Mouse (Mus musculus): ENCODE measurements around the gene Gm20388.

The Gm20388 gene

GRCm38 (mm10) chr8:119955333-119955732 is 44.7 kb downstream of the Gm20388 start:
- in situ Hi-C loops (cut with MboI), result no loop called here

- in situ Hi-C loops (cut with MboI), result no loop called here
Measured at GRCm38 (mm10) chr8:119958076-119958475, 47.4 kb downstream of the Gm20388 start.

- in situ Hi-C loops (cut with MboI), result no loop called here
Measured at GRCm38 (mm10) chr8:119960531-119961104, 50.0 kb downstream of the Gm20388 start.

GRCm38 (mm10) chr8:119964859-119965258 is 54.2 kb downstream of the Gm20388 start:
- in situ Hi-C loops (cut with MboI), result no loop called here

GRCm38 (mm10) chr8:119967435-119967834 is 56.8 kb downstream of the Gm20388 start:
- in situ Hi-C loops (cut with MboI), result no loop called here

GRCm38 (mm10) chr8:119970169-119970568 is 59.5 kb downstream of the Gm20388 start:
- in situ Hi-C loops (cut with MboI), result no loop called here

GRCm38 (mm10) chr8:119972558-119972957 is 61.9 kb downstream of the Gm20388 start:
- in situ Hi-C loops (cut with MboI), result no loop called here

GRCm38 (mm10) chr8:119978770-119979381 is 68.2 kb downstream of the Gm20388 start:
- in situ Hi-C loops (cut with MboI), result no loop called here

GRCm38 (mm10) chr8:119981253-119981652 is 70.6 kb downstream of the Gm20388 start:
- in situ Hi-C loops (cut with MboI), result no loop called here

- in situ Hi-C loops (cut with MboI), result no loop called here
Measured at GRCm38 (mm10) chr8:119984085-119984484, 73.4 kb downstream of the Gm20388 start.

GRCm38 (mm10) chr8:119986174-119986573 is 75.5 kb downstream of the Gm20388 start:
- in situ Hi-C loops (cut with MboI), result no loop called here

- in situ Hi-C loops (cut with MboI), result no loop called here
Measured at GRCm38 (mm10) chr8:119988087-119988486, 77.4 kb downstream of the Gm20388 start.

GRCm38 (mm10) chr8:119992249-119992648 is 81.6 kb downstream of the Gm20388 start, which contains the start of gene Crispld2:
Gene Crispld2 (plus strand): TSS chr8:119992438.
- in situ Hi-C loops (cut with MboI), result no loop called here

GRCm38 (mm10) chr8:119994114-119994513 is 83.5 kb downstream of the Gm20388 start:
- in situ Hi-C loops (cut with MboI), result no loop called here

- in situ Hi-C loops (cut with MboI), result no loop called here
Measured at GRCm38 (mm10) chr8:119994556-119994955, 83.9 kb downstream of the Gm20388 start.

GRCm38 (mm10) chr8:119997266-119997665 is 86.6 kb downstream of the Gm20388 start:
- in situ Hi-C loops (cut with MboI), result no loop called here

GRCm38 (mm10) chr8:120000461-120000860 is 89.8 kb downstream of the Gm20388 start:
- in situ Hi-C loops (cut with MboI), result no loop called here

- in situ Hi-C loops (cut with MboI), result no loop called here
Measured at GRCm38 (mm10) chr8:120001712-120002111, 91.1 kb downstream of the Gm20388 start.

- in situ Hi-C loops (cut with MboI), result no loop called here
Measured at GRCm38 (mm10) chr8:120002348-120002747, 91.7 kb downstream of the Gm20388 start.

GRCm38 (mm10) chr8:120004154-120004702 is 93.6 kb downstream of the Gm20388 start:
- in situ Hi-C loops (cut with MboI), result no loop called here

GRCm38 (mm10) chr8:120004705-120005381 is 94.2 kb downstream of the Gm20388 start:
- in situ Hi-C loops (cut with MboI), result no loop called here

- in situ Hi-C loops (cut with MboI), result no loop called here
Measured at GRCm38 (mm10) chr8:120006645-120007160, 96.1 kb downstream of the Gm20388 start.

GRCm38 (mm10) chr8:120007178-120007577 is 96.5 kb downstream of the Gm20388 start:
- in situ Hi-C loops (cut with MboI), result no loop called here
